Mouse (Mus musculus) G1E (cell line): ENCODE measurements around the gene Gucy1a1. TPM values are rescaled to one million over a fixed set of nuclear protein-coding genes. Genes with fewer than 3 reads are reported as not detected.

Source experiments
- ATAC-seq: 2 replicates; pipeline ENCODE4 v1.8.0; 2016; ENCODE audit warnings: mild to moderate bottlenecking; ENCODE audit not compliant: insufficient number of reproducible peaks, poor library complexity, low FRiP score, severe bottlenecking; ENCODE audit errors: extremely low read depth
- DNase-seq: peaks from one replicate; pipeline ENCODE4 v3.0.0; 2012; ENCODE audit warnings: low spot score
- H3K27me3 ChIP-seq: 2 replicates; pipeline ENCODE4 v1.6.1; 2012; ENCODE audit warnings: mild to moderate bottlenecking, low read length, inconsistent platforms; ENCODE audit not compliant: insufficient read depth
- H3K36me3 ChIP-seq: replicated peaks from 2 replicates; pipeline ENCODE3; 2012; ENCODE audit warnings: mild to moderate bottlenecking, inconsistent platforms
- H3K4me1 ChIP-seq: 2 replicates; pipeline ENCODE4 v1.6.1; 2012; ENCODE audit warnings: low read depth, low read length, inconsistent platforms, mixed read lengths; ENCODE audit not compliant: insufficient read depth
- H3K4me3 ChIP-seq: 2 replicates; pipeline ENCODE4 v1.5.1; 2012; ENCODE audit warnings: low read depth, mild to moderate bottlenecking, inconsistent platforms, low read length, moderate library complexity, mixed read lengths
- H3K9me3 ChIP-seq: replicated peaks from 2 replicates; pipeline ENCODE4 v1.6.1; 2012; ENCODE audit warnings: inconsistent platforms
- CTCF ChIP-seq: IDR thresholded peaks from 2 replicates; pipeline ENCODE4 v1.5.1; 2012; ENCODE audit warnings: low read depth, low read length, inconsistent platforms, mixed read lengths
- GATA1 ChIP-seq: IDR thresholded peaks from 2 replicates; pipeline ENCODE4 v1.6.1; 2012; ENCODE audit warnings: borderline replicate concordance, low read length, inconsistent platforms, mixed read lengths
- GATA2 ChIP-seq: IDR thresholded peaks from 2 replicates; pipeline ENCODE4 v1.6.1; 2012; ENCODE audit warnings: low read depth, low read length, inconsistent platforms, borderline replicate concordance
- POLR2AphosphoS5 ChIP-seq: IDR thresholded peaks from 2 replicates; pipeline ENCODE4 v1.6.1; 2012; ENCODE audit warnings: low read depth, low read length, inconsistent platforms; ENCODE audit not compliant: insufficient replicate concordance
- TAL1 ChIP-seq: conservative IDR thresholded peaks from 2 replicates; pipeline ENCODE4 v1.6.1; 2012; ENCODE audit warnings: low read depth, low read length, inconsistent platforms, mixed read lengths
- polyA plus RNA-seq: library from polyadenylated mRNA; stranded (reverse); fragments of >175 nt; gene quantifications from 2 replicates; pipeline ENCODE4 v1.2.3, GENCODE M21; 2012
- total RNA-seq, 2 experiments: library from RNA; stranded (forward) in 1 of 2; stranded (reverse) in 1 of 2; fragments of 200-1000 nt in 1 of 2; fragments of >200 nt in 1 of 2; fragmentation: Nextera tagmentation in 1 of 2; gene quantifications; 2 replicates each; pipeline ENCODE4 v1.2.3; 2014 to 2017

The Gucy1a1 gene
- total and polyA plus RNA-seq, 3 experiments, result 0.16 TPM; not detected in 2

GRCm38 (mm10) chr3:82046087-82046486 lies 99.5 kb downstream of the Gucy1a1 start:
- no peak overlapping the region for H3K4me3 ChIP-seq
- H3K27me3 ChIP-seq, result no peaks in the 10 kb centered on the region
- TF ChIP-seq GATA2 (no peak), CTCF (no peak), POLR2AphosphoS5 (no peak), TAL1 (no peak), GATA1 (no peak)
- no peaks in the 10 kb centered on the region for H3K4me1 ChIP-seq
- no peak for ATAC-seq
- H3K9me3 ChIP-seq, result no peaks in the 10 kb centered on the region
- no peaks in the 10 kb centered on the region for H3K36me3 ChIP-seq
- no peak for DNase-seq

DNA sequence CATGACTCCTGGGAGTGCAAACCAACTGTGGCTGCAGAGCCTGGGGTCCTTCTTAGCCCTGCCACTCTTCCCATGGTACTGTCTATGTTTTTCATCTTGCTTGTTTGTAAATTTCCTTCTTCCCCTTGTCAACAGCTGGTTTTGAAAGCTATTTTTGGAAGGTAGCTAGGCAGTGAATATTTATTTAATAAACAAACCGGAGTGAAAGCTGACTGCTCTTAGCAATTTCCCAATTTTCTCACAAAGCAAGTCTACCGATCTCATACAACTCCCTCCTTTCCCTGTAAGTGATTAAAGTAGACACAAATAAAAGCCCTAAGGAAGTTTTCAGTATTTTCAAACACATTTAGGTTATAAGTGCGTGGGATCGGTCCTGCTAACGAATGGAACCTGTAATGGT lies 100.7 kb downstream of the Gucy1a1 start:
- DNase-seq (no peak), ATAC-seq (no peak)
- Histone ChIP-seq H3K4me3 (no peak overlapping the region), H3K36me3 (no peaks in the 10 kb centered on the region), H3K27me3 (no peaks in the 10 kb centered on the region), H3K4me1 (no peaks in the 10 kb centered on the region), H3K9me3 (no peaks in the 10 kb centered on the region)
- TF ChIP-seq GATA1, result no peak
- TF ChIP-seq GATA2, result no peak
- TF ChIP-seq POLR2AphosphoS5, result no peak
- TF ChIP-seq TAL1, result no peak
- no peak for TF ChIP-seq CTCF

GRCm38 (mm10) chr3:82043676-82044075 lies 101.9 kb downstream of the Gucy1a1 start:
- Histone ChIP-seq H3K27me3 (no peaks in the 10 kb centered on the region), H3K4me3 (no peak overlapping the region), H3K9me3 (no peaks in the 10 kb centered on the region), H3K36me3 (no peaks in the 10 kb centered on the region), H3K4me1 (no peaks in the 10 kb centered on the region)
- DNase-seq (no peak), ATAC-seq (no peak)
- no peak for TF ChIP-seq GATA1
- no peak for TF ChIP-seq CTCF
- TF ChIP-seq POLR2AphosphoS5, result no peak
- no peak for TF ChIP-seq TAL1
- TF ChIP-seq GATA2, result no peak

Other genes with a start within 250 kb of the Gucy1a1 start
- gene Ctso, start 213.2 kb downstream of the Gucy1a1 start, total RNA-seq (2014; fragmentation: Nextera tagmentation), result 6.5 and 10.3 TPM in 2 replicates
- gene Ctso, start 213.2 kb downstream of the Gucy1a1 start, total RNA-seq (2017), result 3.6 and 3.9 TPM in 2 replicates
- gene Ctso, start 213.2 kb downstream of the Gucy1a1 start, polyA plus RNA-seq, result 2.3 and 2.4 TPM in 2 replicates
- not detected in 2 replicates for gene Tdo2, start 169.6 kb downstream of the Gucy1a1 start, total RNA-seq (2014; fragmentation: Nextera tagmentation)
- gene Tdo2, start 169.6 kb downstream of the Gucy1a1 start, total RNA-seq (2017), result not detected in 2 replicates
- gene Tdo2, start 169.6 kb downstream of the Gucy1a1 start, polyA plus RNA-seq, result not detected in 2 replicates
- not detected in 2 replicates for gene Asic5, start 163.5 kb downstream of the Gucy1a1 start, total RNA-seq (2014; fragmentation: Nextera tagmentation)
- not detected in 2 replicates for gene Asic5, start 163.5 kb downstream of the Gucy1a1 start, total RNA-seq (2017)
- not detected in 2 replicates for gene Asic5, start 163.5 kb downstream of the Gucy1a1 start, polyA plus RNA-seq
- gene Gucy1b1, start 71.1 kb downstream of the Gucy1a1 start, total RNA-seq (2014; fragmentation: Nextera tagmentation), result not detected in 2 replicates
- 0.22 TPM in 1 of 2 replicates, not detected in the other for gene Gucy1b1, start 71.1 kb downstream of the Gucy1a1 start, total RNA-seq (2017)
- gene Gucy1b1, start 71.1 kb downstream of the Gucy1a1 start, polyA plus RNA-seq, result not detected in 2 replicates
- not detected in 2 replicates for gene Map9, start 212.3 kb upstream of the Gucy1a1 start, total RNA-seq (2014; fragmentation: Nextera tagmentation)
- gene Map9, start 212.3 kb upstream of the Gucy1a1 start, total RNA-seq (2017), result 0.22 and 0.41 TPM in 2 replicates
- not detected in 2 replicates for gene Map9, start 212.3 kb upstream of the Gucy1a1 start, polyA plus RNA-seq